Mouse (Mus musculus) cerebellum, adult 18-20 months (tissue): ENCODE measurements around the gene Zc3h12c.

ENCODE experiments used
- DNase-seq, 2 experiments: peaks; one replicate each; pipeline ENCODE4 v3.0.0; 2021

The Zc3h12c gene

DNA sequence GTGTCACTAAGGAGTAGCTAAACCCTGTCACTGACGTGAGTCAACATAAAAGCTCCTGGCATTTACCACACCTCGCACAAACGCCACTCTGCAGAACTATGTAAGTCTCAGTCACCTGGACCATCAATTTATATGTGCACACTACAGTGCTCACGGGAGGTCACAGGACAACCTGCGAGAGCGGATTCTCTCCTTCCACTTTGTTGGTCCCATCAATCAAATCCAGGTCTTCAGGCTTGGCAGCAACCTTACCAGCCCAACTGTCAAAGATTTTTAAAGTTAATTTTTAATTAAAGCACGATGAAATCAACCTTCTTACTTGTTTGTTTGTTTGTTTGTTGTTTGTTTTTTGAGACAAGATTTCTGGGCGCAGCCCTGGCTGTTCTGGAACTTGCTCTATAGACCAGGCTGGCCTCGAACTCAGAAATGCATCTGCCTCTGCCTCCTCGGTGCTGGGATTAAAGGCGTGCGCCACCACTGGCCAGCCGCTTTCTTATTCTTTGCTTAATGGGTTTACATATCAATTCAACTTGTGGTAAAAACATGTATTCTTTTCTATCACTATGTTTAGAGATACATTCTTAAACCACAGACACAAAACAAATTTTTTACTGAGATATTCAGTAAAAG lies 3.2 kb downstream of the Zc3h12c start:
- DNase-seq, result no peak

GRCm38 (mm10) chr9:52160512-52160911 lies 7.9 kb downstream of the Zc3h12c start:
- no peak for DNase-seq

DNA sequence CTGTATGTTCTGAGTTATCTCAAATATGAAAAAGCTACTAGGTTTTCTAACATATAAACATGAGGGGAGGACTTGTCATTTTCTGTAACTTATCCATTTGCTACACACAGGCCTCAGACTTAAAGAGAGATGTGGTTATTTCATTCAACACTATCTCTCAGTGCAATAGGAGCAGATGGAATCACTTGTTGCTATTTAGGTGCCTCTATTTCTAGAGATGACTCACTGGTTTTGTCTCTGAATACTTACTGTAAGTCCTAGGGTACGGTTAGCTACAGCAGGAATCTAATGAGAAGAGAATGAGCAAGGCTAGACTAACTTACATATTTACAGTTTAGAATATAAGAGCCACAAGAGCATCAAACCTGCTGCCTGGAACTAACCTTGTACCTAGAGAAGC lies 9.8 kb downstream of the Zc3h12c start:
- DNase-seq, result no peak

GRCm38 (mm10) chr9:52155417-52155816 lies 13.0 kb downstream of the Zc3h12c start:
- no peak for DNase-seq

GRCm38 (mm10) chr9:52154253-52154652 lies 14.1 kb downstream of the Zc3h12c start:
- DNase-seq, result no peak

- no peak for DNase-seq
These were observed 16.1 kb downstream of the Zc3h12c start for GRCm38 (mm10) chr9:52152076-52152826.

- DNase-seq, result no peak
These were observed 18.6 kb downstream of the Zc3h12c start for GRCm38 (mm10) chr9:52149768-52150167.

DNA sequence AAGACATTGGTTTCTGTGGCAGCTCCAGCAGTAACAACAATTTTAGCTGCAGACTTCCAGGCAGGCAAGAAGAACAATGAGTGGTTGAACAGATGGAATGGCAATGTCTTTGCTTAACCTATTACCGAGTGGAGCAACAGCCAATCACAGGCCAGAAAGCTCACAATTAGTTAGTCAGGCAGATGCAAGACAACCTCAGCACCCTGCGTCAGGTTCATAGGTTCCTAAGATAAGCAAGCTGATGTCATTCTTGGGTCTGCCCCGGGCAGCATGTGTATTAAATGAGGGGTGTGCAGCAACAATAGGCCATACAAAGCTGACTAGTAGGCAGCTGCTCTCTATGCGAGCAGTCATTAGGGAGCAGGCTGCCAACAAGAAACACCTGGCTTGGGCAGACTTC lies 19.1 kb downstream of the Zc3h12c start:
- DNase-seq, result no peak

- DNase-seq, result no peak
These were observed 19.5 kb downstream of the Zc3h12c start for GRCm38 (mm10) chr9:52148831-52149230.

DNA sequence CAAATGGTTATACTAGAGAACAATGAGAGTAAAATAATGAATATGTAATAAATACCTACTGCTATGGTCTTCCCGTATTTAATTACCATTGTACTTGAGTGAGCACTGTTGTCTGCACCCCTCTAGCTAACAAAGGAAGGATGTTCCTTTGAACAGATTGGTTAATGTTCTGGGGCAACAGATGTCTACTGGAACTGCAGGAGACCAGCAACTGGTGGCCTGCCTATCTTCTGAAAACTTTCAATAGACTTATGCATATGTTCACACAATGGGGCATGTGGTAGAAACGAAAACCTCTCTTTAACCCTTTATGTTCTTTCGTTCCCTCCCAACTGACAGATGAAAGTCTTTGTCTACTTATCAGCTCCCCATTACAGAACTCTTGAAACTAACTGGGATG lies 20.1 kb downstream of the Zc3h12c start:
- DNase-seq, result no peak

GRCm38 (mm10) chr9:52146241-52146640 lies 22.1 kb downstream of the Zc3h12c start:
- no peak for DNase-seq

DNA sequence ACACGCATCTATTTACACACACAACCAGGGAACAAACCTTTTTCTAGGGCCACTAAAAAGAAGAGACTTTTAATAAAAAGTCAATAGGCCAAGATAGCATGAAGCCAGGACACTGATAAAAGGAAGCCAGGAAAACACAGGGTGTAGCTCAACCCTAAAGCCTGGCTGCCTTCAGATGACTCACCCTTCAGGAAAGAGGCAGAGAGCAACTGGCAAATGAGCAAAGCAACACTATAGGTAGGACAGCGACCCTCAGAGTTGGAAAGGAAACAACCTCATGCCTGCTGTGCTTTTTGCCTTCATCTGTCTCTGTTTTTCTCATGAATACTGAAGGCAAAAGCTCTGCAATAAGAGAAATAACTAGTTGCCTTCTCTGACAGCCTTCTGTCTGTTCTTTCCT lies 35.6 kb downstream of the Zc3h12c start:
- peak in 1 of 2 experiments; percentile 15 for DNase-seq

GRCm38 (mm10) chr9:52130348-52130747 lies 38.0 kb downstream of the Zc3h12c start:
- DNase-seq, result peak; percentile 45 to 54

DNA sequence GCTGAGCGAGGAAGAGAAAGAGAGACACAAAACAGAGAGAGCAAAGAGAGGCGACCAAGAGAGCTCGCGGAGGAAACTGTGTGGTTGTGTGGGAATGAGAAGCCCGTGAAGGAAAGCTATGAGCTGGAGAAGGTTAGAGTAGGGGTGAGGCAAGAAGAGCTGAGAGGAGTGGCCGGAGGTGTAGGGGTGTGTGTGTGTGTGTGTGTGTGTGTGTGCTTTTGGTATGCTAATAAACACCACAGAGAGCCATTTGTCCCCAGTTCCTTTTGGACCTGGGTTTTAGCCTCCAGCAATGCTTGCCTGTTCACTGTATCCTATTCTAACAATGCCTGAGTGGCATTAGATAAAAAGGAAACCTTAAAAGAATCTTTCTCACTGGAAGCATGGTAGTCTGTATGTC lies 43.1 kb downstream of the Zc3h12c start:
- no peak for DNase-seq

- no peak for DNase-seq
These were observed 49.2 kb downstream of the Zc3h12c start for GRCm38 (mm10) chr9:52119212-52119611.

GRCm38 (mm10) chr9:52113091-52113490 lies 55.3 kb downstream of the Zc3h12c start:
- no peak for DNase-seq

DNA sequence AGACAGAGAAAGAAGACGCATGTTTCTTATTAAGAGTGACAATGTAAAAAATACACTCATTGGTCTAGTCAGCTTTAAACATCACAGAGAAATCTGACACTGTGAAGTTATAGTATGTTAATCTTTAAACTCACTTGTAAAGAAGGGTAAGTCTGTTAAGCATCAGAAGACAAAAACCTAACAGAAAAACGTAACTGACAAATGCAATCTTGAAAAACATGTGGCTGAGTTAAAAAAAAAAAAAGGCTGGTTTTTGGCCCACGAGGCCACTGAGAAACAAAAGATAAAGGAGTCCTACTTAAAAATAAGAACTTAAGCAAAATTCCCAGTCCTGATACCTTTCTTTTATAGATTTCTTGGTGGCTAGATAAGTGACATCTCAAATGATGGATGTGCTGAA lies 57.6 kb downstream of the Zc3h12c start:
- DNase-seq, result no peak

DNA sequence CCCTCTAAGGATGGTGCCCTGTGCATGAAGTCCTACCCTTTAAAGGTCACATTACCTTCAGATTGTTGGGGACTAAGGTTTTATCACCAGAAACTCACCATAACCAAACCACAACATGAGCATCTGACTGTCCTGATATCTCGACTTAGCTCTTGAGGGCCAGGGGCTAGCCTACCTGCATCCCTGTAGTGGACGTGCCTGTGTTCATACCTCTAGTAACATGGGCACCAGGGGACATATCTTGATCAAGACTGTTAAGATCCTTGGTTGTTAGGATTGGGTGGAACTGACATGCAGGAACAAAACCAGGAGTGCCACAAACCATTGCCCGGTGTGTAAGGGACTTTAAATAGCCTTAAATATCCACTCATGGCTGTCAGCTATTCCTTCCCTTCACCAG lies 61.2 kb downstream of the Zc3h12c start:
- no peak for DNase-seq

DNA sequence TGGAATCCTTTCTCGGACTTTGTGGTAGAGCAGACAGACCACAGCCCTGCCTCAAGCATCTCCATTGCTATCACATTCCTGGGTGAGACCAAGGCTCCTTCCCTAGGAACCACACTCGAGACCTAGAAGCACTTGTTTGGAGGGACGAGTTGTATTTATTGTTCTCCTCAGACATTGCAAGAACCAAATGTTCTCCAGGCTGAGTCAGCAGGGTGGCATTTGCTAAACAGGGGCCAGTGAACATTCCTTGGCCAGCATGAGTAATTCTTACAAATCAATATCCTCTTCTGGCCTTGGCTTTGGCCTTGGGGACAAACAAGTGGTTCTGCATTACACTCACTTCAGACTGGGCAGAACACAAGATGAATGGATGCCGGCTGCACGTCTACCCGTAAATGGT lies 62.9 kb downstream of the Zc3h12c start:
- no peak for DNase-seq

DNA sequence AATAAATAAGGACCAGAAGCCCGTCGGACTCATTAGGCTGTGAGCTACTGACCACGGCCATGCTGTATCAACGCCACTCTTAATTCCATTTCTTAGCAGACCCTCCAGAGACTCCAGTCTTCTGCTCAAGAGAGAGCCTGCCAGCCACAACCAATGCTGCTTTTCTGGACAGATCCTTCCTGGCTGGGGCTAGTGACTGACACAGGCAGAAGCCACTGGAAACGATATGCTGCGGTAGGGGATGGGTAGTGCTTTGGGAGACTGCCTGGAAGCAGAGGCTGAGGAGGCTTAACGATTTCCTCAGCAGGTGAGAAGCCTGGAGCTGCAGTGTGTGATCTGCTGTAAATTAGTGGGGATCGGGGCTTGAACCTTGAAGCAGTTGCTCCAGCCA lies 64.2 kb downstream of the Zc3h12c start:
- DNase-seq, result no peak

GRCm38 (mm10) chr9:52103448-52104224 lies 64.7 kb downstream of the Zc3h12c start:
- no peak for DNase-seq

DNA sequence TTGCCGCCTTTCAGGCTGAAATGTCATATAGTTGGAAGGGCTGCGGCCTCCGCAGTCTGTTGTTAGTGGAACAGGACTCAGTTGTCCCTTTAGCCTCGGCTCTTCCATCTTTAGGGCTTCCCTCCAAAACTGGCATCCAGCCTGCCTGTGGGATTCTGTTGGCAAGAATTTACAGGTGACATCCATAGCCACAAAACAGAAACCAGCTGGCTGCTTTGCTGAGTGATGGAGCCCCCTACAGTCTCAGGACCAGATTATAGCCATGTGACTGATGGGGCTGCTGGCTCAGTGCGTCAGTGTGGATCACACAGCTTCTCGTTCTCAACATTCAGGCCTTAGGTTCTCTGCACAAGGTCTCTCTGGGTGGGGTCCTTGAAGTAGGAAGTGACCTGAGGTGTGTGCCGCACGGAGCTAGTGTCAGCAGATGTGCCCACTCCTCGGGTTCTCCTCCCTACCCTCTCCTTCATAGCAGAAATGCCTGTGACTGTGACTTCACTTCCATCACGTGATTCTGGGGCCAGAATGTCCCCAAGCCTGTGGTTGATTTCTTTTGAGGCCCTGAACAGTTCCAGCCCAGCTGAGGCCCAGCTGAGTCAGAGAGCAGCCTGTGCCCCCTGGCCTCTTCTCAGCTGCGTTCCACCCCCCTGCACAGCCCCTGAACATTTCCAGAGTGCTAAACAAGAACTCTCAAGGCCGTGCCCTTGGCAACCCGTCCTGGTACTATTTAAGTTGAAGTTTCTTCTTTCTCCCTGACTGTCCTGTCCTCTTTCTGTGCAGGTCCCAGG lies 66.1 kb downstream of the Zc3h12c start:
- peak; percentile 50 to 55 for DNase-seq

GRCm38 (mm10) chr9:52100426-52100825 lies 67.9 kb downstream of the Zc3h12c start:
- no peak for DNase-seq
